Mouse (Mus musculus): ENCODE measurements at regions not wholly inside any gene's neighbourhood (a gene's known extent, or its start where the extent isn't known, plus 50 kb on each side); places are given as distances from the start of the nearest gene placed in this dataset.
A peak's percentile ranks its signal among the peaks of the same experiment; 100 is the strongest.

DNA sequence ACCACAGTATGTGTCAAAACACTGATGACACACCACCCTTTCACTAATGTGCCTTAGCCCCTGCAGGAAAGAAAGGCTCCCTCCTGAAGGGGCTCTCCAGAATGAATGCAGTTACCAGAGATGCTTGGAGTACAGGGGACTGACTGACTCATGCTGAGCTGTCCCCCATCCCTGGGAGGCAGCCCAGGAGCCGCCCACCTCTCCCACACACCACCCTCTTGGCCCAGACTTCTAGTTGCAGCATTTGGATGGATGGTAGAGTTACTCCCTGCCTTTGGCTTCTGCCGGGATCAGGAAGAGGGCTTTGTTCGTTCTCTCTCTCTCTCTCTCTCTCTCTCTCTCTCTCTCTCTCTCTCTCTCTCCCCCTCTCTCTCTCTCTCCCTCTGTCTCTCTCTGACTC, 53.4 kb upstream of the Jun start:
- no peak overlapping the region for H3K27ac ChIP-seq (replicated peaks; ENCODE audit: insufficient read depth, low read depth, low read length)
- no peak overlapping the region for H3K4me3 ChIP-seq (ENCODE audit: insufficient read depth, low read depth, low read length)
- H3K27me3 ChIP-seq (ENCODE audit: control insufficient read depth, insufficient read depth, low read length), result no peaks in the 10 kb centered on the region
- no peak overlapping the region for H3K9ac ChIP-seq (ENCODE audit: low read depth, low read length)
- no peaks in the 10 kb centered on the region for H3K79me2 ChIP-seq (ENCODE audit: control insufficient read depth, insufficient read depth, low read length)
- DNase-seq (ENCODE audit: extremely low read depth, low read depth, low spot score), result no peak
- TF ChIP-seq POLR2A (IDR thresholded peaks at IDR 0.05; ENCODE audit: extremely low read depth, insufficient read depth, low read length) (no peak), CTCF (IDR thresholded peaks at IDR 0.05; ENCODE audit: low read depth, low read length) (no peak)
- no peaks in the 10 kb centered on the region for H3K4me1 ChIP-seq (ENCODE audit: control insufficient read depth, insufficient read depth, low read length)
- 51% methylated on average over 3 of the region's 3 CpGs for WGBS
- H3K36me3 ChIP-seq (ENCODE audit: control insufficient read depth, insufficient read depth, low read length), result no peaks in the 10 kb centered on the region

DNA sequence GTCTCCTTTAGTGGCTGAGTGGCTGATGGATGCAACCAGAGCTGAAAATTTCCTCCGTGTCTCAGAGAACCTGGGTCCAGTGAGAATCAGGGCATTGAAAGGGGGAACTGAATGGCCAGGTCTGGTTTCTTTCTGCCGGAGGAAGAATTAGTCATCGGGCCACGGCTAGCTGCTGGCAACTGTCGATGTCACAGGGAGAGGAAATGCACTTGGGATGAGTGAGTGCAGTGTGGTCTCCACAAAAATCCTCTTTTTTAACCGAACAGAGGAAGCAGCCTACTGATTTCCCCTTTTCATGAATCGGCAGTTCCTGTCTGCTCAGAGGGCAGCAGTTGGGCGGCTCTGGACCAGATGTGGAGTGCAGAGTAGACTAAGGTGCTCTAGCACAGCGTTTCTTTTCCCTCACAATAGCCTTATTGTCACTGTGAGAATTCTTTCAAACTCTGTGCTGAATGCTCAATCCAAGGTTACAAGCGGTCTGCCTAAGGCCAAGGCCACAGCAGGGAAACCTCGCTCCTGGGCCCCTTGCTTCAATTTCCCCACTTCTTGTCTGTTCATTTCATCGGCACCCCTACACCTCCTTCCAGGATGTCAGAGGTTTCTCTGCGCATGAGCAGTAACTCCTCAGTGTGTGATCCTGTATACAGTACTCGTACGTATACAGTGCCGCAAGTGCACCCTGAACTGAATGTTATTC, 54.1 kb upstream of the Jun start:
- Histone ChIP-seq H3K4me1 (ENCODE audit: control insufficient read depth, insufficient read depth, low read length) (no peaks in the 10 kb centered on the region), H3K27me3 (ENCODE audit: control insufficient read depth, insufficient read depth, low read length) (no peaks in the 10 kb centered on the region), H3K36me3 (ENCODE audit: control insufficient read depth, insufficient read depth, low read length) (no peaks in the 10 kb centered on the region), H3K4me3 (ENCODE audit: insufficient read depth, low read depth, low read length) (no peak overlapping the region), H3K27ac (replicated peaks; ENCODE audit: insufficient read depth, low read depth, low read length) (no peak overlapping the region), H3K79me2 (ENCODE audit: control insufficient read depth, insufficient read depth, low read length) (no peaks in the 10 kb centered on the region), H3K9ac (ENCODE audit: low read depth, low read length) (no peak overlapping the region)
- peak; percentile 42 for DNase-seq (ENCODE audit: extremely low read depth, low read depth, low spot score)
- WGBS, result 63% methylated on average over 16 of the region's 16 CpGs
- TF ChIP-seq CTCF (IDR thresholded peaks at IDR 0.05; ENCODE audit: low read depth, low read length) (no peak), POLR2A (IDR thresholded peaks at IDR 0.05; ENCODE audit: extremely low read depth, insufficient read depth, low read length) (no peak)

DNA sequence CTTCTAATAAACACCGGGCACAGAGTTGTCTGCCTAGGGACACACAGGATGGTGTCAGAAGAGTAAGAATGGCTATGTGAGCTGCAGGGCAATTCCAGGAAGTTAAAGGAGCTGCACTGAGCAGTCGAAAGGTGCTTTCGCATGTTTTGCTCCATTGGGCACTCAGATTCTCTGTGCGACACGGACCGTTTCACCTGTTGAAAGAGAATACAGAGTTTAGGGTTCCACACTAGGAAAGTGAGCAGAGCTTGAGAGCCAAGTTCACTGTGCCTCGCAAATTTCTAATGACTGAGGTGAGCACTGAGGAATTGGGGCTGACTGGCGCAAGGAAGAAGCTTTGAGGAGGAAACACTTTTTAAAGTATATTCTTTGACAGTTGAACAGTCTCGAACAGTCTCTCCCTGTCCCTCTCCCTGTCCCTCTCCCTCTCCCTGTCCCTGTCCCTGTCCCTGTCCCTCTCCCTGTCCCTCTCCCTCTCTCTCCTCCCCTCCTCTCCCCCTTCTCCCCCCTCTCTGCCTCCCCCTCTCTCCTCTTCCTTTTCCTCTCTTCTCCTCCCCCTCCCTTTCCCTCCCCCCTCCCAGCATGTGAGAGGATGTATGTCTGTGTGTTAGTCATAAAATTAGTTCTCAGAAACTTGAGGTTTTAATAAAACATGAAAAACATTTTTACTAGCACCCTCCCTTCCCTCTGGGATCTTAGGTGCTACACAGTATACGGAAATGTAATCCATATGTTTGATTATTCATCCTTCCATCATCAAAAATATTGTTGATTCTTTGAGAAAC, 55.1 kb upstream of the Jun start:
- 82% methylated on average over 10 of the region's 10 CpGs for WGBS
- no peak for DNase-seq (ENCODE audit: extremely low read depth, low read depth, low spot score)
- TF ChIP-seq POLR2A (IDR thresholded peaks at IDR 0.05; ENCODE audit: extremely low read depth, insufficient read depth, low read length) (no peak), CTCF (IDR thresholded peaks at IDR 0.05; ENCODE audit: low read depth, low read length) (no peak)

DNA sequence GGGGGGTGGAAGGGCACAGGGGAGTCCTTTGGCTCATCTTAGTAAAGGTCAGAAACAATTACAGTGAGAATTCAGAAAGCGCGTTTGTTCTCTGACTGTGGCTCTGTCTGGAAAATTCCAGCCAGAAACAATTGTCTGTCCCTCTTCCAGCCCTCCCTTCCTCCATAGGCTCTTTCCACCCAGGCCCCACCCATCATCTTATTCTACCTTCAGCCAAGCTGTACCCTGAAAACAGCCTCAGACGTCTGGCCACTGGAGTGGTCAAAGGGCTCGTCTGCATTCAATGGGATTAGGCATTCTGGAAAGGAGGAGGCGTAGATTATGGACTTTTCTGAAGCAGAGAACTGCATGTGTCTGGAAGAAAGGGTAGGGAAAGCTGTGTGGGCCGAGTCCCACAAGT, 56.8 kb upstream of the Jun start:
- Histone ChIP-seq H3K4me1 (ENCODE audit: control insufficient read depth, insufficient read depth, low read length) (no peaks in the 10 kb centered on the region), H3K4me3 (ENCODE audit: insufficient read depth, low read depth, low read length) (no peak overlapping the region), H3K79me2 (ENCODE audit: control insufficient read depth, insufficient read depth, low read length) (no peaks in the 10 kb centered on the region), H3K27me3 (ENCODE audit: control insufficient read depth, insufficient read depth, low read length) (no peaks in the 10 kb centered on the region), H3K9ac (ENCODE audit: low read depth, low read length) (no peak overlapping the region), H3K36me3 (ENCODE audit: control insufficient read depth, insufficient read depth, low read length) (no peaks in the 10 kb centered on the region), H3K27ac (replicated peaks; ENCODE audit: insufficient read depth, low read depth, low read length) (no peak overlapping the region)
- no peak for DNase-seq (ENCODE audit: extremely low read depth, low read depth, low spot score)
- TF ChIP-seq CTCF (IDR thresholded peaks at IDR 0.05; ENCODE audit: low read depth, low read length) (no peak), POLR2A (IDR thresholded peaks at IDR 0.05; ENCODE audit: extremely low read depth, insufficient read depth, low read length) (no peak)
- WGBS, result 92% methylated on average over 6 of the region's 6 CpGs

More for the DNA sequence above, 55.1 kb upstream of the Jun start:
- Histone ChIP-seq H3K27me3 (ENCODE audit: control insufficient read depth, insufficient read depth, low read length) (no peaks in the 10 kb centered on the region), H3K36me3 (ENCODE audit: control insufficient read depth, insufficient read depth, low read length) (no peaks in the 10 kb centered on the region), H3K79me2 (ENCODE audit: control insufficient read depth, insufficient read depth, low read length) (no peaks in the 10 kb centered on the region), H3K4me1 (ENCODE audit: control insufficient read depth, insufficient read depth, low read length) (no peaks in the 10 kb centered on the region), H3K4me3 (ENCODE audit: insufficient read depth, low read depth, low read length) (no peak overlapping the region), H3K27ac (replicated peaks; ENCODE audit: insufficient read depth, low read depth, low read length) (no peak overlapping the region), H3K9ac (ENCODE audit: low read depth, low read length) (no peak overlapping the region)

DNA sequence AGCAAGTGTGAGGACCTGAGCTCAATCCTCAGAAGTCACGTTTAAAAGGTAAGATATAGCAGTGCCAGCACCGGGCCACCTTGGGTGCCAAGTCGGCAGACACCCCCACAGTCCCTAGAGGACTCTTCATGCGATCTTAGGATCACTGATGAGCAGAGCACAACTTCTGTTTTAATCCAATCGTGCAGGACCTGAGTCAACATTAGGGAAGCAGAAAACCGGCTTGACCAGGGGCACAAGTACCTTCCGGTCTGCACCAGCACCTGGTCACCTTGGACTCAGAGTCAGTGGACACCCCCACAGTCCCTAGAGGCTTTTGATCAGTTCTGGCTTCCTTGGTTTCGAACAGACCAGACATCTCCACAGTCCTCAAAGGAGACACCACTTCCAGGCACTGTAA, 58.8 kb upstream of the Jun start:
- no peaks in the 10 kb centered on the region for H3K27me3 ChIP-seq (ENCODE audit: control insufficient read depth, insufficient read depth, low read length)
- TF ChIP-seq POLR2A (IDR thresholded peaks at IDR 0.05; ENCODE audit: extremely low read depth, insufficient read depth, low read length) (no peak), CTCF (IDR thresholded peaks at IDR 0.05; ENCODE audit: low read depth, low read length) (no peak)
- no peaks in the 10 kb centered on the region for H3K4me1 ChIP-seq (ENCODE audit: control insufficient read depth, insufficient read depth, low read length)
- 84% methylated on average over 8 of the region's 8 CpGs for WGBS
- H3K4me3 ChIP-seq (ENCODE audit: insufficient read depth, low read depth, low read length), result no peak overlapping the region
- H3K79me2 ChIP-seq (ENCODE audit: control insufficient read depth, insufficient read depth, low read length), result no peaks in the 10 kb centered on the region
- no peak overlapping the region for H3K27ac ChIP-seq (replicated peaks; ENCODE audit: insufficient read depth, low read depth, low read length)
- no peak for DNase-seq (ENCODE audit: extremely low read depth, low read depth, low spot score)
- no peak overlapping the region for H3K9ac ChIP-seq (ENCODE audit: low read depth, low read length)
- H3K36me3 ChIP-seq (ENCODE audit: control insufficient read depth, insufficient read depth, low read length), result no peaks in the 10 kb centered on the region

Measured in liver, adult 2 months (tissue).